Mouse (Mus musculus): ENCODE results near the gene Phldb2.

Gene Phldb2

DNA sequence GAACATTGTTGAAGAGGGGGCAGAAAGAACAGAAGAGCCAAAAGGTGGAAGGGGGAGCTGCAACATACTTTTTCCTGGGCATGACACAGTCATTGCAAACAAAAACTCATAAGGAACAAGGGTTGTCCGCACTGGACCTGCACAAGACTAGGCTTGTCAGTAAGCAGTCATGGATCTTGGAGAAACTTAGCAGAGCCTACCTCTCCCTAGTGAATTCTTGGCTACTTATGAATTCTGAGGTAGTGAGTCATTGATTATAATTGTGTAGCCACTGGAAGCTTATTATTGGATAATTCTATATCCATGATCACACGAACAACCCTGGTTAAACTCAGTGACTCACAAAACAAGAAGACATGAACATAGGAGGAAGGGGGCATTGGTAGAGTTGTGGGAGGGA, 7.1 kb downstream of the Phldb2 start:
- DNase-seq (ENCODE audit: low spot score in 2 of 2) = no peak

DNA sequence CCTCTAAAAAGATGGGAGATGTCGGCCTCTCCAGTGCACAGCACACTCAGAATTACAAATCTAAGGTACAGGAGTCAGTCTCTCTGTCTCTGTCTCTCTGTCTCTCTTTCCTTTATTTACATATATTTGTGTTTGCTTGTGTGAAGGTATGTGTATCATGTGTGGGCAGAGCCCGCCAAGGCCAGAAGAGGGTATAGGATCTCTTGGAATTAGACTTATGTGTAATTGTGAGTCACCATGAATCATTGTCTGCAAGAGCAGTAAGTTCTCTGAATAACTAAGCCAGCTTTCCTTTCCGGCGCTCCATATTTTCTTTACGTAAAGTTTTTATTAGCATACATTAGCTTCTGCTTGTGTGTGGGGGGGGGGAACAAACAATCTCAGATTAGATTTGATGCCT, 7.7 kb downstream of the Phldb2 start:
- DNase-seq (ENCODE audit: low spot score in 2 of 2) = no peak

DNA sequence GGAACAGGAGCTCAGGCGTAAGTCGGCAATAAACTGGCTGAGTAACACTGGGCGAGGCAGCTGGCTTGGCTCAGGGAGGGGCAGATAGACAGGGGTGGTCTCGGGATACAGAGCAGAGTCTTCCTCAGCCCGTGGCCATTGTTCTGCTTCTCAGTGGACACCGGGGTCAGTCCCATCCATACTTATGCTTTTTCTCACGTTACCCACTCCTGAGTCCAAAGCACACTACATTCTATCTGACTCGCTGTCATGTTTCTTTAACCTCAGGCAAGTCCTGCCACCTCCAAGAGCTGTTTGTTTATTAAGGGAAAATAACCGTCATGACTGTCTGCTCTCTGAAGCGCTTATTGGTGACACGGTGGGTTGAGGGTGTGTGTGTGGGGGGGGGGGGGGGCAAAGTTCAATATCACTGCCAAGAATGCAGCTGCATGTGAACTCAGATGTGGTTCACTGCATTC, 8.2 kb downstream of the Phldb2 start:
- no peak for DNase-seq (ENCODE audit: low spot score in 2 of 2)

DNA sequence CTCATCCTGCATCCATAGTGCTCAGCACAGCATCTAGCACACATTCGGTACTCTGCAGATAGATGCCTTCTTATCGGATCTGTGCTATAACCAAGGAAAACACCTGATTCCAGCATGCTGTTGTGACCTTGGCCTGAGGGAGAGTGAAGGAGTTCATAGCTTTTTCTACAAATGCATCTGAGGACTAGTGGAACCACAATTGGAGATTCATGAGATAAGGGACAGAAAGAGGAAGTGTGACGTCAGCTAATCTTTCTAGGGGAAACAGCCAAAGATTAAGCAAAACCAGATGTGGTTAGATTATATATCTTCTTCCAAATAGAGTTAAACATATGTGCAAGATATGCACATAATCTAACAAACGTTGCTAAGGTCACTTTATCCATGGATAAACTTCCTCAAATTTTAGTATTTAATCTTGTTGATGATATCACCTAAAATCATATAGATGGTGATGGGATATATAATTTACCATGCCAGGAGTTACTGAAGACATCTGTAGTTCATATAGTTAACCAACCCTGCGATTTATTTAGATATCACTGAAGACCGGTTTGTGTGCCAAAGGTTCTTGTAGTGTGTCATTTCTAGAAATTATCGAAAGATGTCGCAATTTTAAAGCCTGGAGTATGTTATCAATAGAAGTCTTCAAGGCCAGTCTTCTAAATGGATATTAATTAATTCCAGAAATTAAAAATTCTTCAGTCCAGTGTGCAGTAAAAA, 11.1 kb downstream of the Phldb2 start:
- DNase-seq (ENCODE audit: low spot score in 2 of 2) = no peak

DNA sequence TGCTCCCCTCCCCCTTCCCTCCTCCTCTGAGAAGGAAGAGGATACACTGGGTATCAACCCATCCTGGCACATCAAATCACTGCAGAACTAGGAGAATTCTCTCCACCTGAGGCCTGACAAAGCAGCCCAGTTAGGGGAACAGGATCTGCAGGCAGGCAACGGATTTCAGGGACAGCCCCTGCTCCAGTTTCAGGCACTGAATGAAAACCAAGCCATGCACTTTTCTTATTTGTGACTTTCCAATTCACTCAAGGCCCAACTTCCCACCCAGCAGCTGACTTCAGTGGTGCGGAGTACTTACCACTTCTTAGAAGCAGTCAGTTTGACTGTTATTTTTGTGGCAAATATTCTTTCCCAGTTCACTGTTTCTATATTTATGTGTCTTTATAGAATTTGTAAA, 12.7 kb downstream of the Phldb2 start:
- DNase-seq (ENCODE audit: low spot score in 2 of 2) = no peak

DNA sequence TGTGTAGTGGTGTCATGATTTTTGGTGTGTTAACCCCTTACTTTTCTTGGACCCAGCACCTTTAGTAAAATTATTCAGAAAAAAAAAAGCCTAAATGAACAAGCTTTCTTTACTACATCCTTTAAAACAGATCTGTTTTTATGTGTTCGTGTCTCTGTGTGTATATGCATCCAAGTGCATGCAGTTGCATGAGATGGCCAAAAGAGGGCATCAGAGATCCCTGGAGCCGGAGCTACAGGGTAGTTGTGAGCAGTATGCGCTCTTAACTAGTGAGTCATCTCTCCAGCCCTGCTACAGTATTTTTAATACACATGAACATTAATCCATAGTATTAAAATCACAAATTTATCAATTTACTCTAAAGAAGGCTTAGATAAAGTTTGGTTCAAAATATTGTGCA, 14.0 kb downstream of the Phldb2 start:
- DNase-seq (ENCODE audit: low spot score in 2 of 2) = no peak

DNA sequence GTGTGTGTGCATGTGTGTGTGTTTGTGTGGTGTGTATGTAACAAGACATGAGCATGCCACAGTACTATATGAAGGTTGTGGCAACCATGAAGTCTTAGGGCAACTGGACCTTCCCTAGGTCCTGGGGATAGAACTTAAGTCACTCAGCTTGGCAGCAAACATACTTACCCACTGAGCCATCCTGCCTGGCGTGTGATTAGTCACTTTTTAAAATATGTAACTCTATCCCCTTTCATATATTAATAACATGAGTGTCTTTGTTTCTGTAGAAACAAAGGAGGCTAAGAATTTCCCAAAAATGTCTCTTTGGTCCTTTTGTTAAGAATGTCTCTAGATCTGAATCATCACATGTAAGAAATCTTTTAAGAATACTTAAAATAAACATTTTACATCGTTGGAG, 16.0 kb downstream of the Phldb2 start:
- no peak for DNase-seq (ENCODE audit: low spot score in 2 of 2)

DNA sequence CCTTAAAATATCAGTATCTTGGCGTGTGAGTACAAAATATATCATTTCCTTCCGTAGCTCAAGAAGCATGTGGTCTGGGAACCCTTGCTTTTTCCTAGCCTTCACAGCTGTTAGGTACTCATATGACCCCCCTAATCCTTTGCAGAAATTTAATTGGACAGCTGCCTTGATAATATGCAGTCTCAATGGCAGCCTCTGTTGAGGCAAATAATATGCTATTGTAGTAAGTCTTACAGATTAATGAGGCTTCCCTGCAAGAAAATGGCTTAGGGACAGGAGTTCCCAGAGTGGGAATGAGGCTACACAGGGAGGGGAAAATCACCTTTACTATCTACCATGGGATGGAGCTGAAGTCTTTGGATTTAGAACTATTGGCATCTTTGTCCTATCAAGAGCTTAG, 16.9 kb downstream of the Phldb2 start:
- DNase-seq (ENCODE audit: low spot score in 2 of 2) = no peak

DNA sequence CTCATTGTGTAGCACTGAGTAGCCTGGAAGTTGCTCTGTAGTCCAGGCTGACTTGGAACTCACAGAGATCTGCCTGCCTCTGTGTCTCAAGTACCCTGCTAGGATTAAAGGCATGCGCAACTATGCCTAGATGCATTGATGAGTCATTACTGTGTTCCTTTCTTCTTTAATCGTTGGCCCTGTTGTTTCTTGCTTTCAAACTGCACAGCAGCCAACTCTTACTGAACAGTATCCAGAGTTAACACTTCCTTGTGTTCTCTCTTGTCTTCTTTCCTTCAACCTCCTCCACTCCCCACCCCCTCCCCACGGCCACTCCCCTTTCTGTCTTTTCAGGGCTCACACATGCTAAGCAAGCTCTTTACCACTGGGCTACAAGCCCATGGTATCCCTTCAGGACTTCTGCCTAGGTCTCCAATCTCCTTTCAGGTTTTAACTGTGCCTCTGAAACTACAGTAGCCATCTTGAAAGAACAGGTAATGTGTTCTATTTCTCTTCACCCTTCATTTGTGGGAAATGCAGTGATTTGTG, 17.4 kb downstream of the Phldb2 start:
- DNase-seq (ENCODE audit: low spot score in 2 of 2) = no peak

DNA sequence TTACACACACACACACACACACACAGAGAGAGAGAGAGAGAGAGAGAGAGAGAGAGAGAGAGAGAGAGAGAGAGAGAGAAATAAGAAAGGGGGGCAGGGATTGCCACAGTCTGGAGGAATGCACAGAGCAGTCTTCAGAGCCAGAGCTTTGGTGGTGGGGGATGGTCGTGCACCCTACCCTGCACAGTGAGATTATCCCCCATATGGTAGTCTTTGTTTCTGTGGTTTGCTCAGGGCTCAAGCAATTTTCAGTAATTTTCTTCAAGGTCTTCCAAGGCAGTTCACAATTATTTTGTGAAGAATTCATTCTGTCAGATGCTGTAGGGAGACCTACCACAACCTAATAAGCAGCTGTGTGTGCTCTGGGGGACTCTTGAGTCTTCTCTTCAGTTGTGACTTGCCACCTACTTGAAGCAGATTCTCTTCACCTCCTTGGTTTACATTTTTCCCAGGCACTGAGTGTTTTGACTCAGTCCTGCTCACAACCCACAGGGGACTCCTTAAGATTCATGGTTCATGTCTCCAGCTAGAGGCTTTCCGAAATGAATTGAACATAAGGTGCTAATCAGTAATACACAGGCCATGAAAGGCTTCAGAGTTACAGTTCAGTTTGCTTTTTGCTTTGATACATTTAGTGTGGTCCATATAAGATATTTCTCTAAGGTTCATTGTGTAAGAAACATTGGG, 18.5 kb downstream of the Phldb2 start:
- no peak for DNase-seq (ENCODE audit: low spot score in 2 of 2)

DNA sequence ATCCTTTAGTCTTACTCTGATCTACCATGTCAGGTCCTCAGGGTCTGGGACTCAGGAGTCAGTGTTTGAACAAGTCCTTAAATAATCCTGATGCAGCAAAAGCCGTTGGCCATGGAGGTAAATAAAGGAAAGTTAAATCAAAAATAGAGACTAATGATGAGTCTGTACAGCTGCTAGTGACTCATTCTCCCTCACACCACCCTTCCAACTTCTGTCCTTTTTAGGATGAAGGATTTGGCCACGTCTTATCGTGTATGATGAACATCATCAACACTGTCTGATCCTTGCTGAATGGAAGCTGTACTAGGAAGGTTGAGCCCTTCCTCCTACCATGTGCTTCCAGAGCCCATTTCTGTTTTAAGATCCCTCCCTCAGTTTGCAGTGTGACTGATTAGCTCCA, 23.1 kb downstream of the Phldb2 start:
- no peak for DNase-seq (ENCODE audit: low spot score in 2 of 2)

DNA sequence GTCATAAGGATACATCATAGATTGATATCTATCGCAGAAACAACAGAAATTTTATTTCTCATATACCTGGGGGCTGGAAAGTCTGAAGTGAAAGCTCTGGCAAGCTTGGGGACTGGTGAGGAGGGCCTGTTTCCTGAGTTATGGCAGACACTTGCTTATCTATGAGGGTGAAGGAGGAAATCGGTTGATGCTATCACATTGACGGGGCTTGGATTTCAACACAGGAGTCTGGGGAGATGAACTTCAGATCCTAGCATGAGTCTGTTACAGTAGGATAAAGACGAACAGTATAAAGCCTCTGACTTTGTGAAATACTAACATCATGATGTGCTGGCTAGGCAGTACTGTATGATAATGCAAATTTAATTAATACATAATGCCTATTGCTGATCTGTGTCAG, 25.3 kb downstream of the Phldb2 start:
- DNase-seq (ENCODE audit: low spot score in 2 of 2) = no peak

DNA sequence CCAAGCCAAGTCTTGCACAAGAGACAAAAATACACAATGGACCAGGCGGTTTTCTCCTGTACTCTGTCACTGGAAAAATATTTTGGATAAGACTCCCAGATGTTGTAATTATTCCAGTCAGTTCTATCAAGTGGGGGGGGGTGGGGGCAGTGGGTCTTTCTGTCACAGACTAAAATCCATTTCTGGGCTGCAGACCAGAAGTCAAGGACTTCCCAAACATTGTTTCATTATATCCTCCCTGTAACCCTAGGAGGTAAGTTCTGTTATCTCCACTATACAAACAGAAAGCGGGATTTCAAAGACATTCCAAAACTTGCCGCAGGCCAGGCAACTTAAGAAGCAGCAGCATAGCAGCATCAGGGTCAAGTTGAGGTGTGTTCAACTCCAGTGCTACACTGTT, 25.8 kb downstream of the Phldb2 start:
- DNase-seq (ENCODE audit: low spot score in 2 of 2) = no peak

DNA sequence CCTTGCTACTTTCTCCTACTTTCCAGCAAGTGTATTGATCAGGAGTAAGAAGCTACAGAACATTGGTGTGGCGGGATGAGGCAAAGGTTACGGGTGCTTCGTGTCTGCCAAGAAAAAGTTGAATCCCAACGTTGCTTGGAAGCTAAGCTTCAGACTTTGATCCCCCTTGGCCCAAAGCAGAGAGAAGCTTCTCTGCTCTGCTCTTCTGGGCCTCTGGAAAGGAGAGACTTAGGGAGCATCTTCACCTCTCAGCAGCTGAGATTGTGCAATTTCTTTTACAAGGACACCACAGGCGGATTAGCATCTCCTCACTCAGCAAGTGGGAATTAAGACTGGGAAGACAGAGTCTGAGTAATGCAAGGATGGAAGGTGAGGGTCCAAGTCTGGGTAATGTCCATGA, 26.5 kb downstream of the Phldb2 start:
- no peak for DNase-seq (ENCODE audit: low spot score in 2 of 2)

DNA sequence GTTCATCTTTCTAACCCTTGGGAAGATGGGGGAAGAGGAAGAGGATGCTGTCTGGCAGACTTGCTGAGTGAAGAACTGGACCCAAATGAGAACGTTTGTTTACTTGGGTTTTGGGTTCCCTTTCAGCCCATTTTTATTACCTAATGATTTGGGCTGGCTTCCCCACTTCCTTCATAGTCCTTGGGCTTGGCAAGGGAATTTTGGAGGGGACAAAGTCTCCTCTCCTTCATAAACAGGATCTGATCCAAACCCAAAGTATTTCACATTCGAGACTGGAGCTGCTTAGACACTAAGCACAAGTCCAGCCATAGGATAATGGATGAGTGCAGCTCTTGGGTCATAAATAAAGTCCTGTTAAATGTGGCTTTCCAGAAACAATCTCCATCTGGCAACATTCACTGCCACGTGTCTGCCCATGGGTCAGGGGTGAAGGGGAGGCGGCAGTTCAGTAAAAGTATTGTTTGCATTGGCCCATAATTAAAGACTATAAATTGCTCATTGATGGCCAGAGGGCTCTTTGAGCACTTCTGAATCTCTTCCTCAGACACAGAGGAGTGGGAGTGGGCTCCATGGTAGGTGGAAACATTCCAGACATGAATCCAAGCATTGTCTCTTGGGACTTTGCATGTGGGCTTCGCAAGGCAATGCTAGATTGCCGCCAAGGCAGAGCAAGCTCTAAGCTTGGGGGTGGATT, 29.5 kb downstream of the Phldb2 start:
- no peak for DNase-seq (ENCODE audit: low spot score in 2 of 2)

DNA sequence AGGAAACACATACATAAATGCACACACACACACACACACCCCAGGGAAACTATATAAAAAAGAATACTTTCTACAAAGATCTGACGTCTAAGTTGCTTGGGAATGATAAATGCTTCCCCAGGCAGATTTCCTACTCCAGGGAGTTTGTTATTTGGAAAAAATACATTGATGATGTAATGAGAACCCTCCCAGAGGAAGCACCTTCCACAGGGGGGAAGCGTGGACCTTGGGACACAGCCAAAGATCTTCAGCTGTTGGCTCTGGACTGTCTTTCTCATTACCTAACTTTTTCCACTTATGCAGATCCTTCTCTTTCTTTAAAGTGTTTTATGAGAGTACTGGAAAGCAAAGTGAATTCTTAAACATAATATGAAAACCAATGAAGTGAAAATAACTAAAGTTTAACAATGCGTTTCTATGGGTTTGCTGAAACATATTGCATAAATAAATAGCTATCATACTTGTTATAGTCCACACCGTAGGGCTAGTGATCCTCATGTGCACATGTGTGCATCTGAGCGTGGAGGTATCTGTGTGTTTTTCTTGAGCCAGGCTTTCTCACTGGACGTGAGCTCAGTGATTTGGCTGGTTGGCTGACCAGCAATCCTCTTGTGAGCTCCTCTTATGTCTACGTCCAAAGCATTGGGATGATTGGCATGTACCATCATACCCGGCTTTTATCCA, 30.7 kb downstream of the Phldb2 start:
- DNase-seq (ENCODE audit: low spot score in 2 of 2) = no peak

DNA sequence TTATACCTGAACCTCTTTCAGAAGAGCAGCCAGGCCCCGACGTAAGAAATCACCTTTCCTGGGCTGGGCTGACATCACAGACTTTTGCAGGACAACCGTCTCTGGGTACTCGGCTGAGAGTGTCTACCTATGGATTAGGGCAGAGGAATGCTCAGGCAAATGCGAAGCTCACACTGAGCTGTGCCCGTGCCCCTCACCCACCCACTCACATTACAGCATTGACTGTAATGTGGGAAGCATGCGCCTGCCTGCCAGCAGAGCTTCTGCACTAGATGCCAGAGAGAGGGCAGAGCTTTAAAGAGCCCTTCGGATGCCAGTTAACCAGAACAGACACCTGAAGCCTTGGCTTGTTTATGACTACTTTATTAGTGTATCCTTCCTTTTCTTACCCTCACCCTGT, 33.8 kb downstream of the Phldb2 start:
- DNase-seq (ENCODE audit: low spot score in 2 of 2) = peak; percentile 20 to 31

DNA sequence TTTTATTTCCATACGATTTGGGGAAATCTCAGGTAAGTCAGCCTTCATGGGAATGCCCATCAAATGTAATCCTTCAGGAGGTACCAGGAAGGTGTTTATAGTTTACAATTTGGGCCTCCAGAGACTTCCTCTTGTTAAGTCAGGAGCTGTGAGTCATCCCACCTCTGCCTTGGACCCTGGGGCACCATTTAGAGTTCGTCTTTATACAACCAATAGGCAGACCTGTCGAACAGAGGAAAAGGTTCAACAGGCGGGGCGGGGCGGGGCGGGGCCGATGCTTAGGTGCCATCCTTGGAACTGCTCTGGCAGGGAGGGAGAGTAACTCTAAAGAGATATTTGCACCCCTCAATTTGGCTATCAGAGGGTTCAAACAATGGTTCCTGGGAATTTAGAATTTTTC, 49.8 kb downstream of the Phldb2 start:
- DNase-seq (ENCODE audit: low spot score in 2 of 2) = no peak

DNA sequence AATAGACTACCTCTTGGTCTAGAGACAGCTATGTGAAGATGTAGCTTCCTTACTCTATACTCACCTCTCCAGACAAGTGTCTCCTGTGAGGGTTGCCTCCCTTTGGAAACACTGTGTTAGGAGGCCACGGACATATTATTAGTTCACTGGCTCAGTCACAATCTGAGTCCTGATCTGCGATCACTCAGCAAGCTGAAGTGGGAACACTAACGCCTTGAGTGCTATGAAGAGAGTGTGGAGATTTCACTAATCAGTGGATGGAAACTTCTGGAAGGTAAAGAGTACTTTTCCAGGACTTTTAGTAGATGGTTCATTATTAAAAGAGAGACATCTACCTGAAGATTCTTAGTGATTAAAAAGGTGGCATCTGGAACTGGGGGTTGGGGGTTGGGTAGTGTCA, 54.9 kb downstream of the Phldb2 start:
- no peak for DNase-seq (ENCODE audit: low spot score in 2 of 2)

DNA sequence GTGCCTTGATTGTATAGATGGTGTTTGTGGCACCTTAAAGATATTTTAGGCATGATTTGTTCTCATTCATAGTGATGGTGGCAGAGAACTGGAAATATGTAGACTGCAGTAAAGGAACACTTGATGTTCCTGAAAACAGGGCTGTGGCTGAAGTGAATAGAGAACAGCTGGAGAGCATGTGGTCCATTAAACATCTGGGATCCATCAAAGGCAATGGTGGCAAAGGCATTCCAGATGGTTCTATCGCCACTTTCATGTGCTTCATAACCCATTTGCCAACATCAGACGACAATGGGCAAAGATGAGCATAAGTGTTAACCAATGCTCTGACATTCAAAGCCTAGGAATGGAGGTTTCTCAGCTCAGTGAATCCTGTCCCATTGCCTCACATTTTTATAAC, 56.8 kb downstream of the Phldb2 start:
- no peak for DNase-seq (ENCODE audit: low spot score in 2 of 2)

DNA sequence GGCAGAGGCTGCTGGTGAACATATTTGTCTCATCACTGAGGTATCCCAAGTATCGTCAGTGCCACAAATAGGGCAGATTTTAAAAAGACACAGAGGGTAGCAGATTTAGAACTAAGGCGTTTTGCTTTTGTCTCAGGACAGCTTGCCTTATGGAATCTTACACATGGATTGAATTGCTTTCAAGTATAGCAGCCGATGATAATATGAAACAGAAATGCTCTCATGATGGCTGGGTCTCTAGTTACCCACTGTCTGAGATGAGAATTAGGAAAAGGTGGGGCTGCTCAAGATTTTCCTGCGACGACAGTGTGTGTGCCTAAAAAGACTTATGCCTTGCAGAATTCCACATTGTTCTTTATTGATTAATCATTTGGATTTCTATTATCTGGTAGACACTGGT, 58.4 kb downstream of the Phldb2 start:
- DNase-seq (ENCODE audit: low spot score in 2 of 2) = no peak

DNA sequence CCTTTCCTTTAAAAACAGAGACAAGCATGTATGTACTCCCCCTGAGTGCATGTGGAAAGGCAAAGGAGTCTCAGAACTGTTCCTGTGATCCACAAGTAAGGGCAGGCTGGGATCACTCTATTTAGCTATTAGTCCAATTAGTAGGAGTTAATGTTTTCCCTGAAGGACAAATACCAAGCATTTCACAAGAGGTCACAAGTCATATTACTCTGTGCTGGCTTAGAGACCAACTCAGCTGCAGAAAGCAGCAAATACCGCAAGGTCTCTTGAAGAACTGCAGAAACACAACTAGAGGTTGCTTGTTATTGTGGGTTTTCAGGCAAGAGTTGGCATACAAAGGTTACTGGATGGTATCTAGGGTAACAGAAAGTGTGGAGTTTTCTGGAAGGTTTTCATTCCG, 59.6 kb downstream of the Phldb2 start:
- DNase-seq (ENCODE audit: low spot score in 2 of 2) = no peak
